Mouse (Mus musculus): ENCODE results near the gene Thap11. TPM values are rescaled to one million over a fixed set of nuclear protein-coding genes. Genes with fewer than 3 reads are reported as not detected.
A peak's percentile ranks its signal among the peaks of the same experiment; 100 is the strongest.

The Thap11 gene
- polyA plus RNA-seq, 1 experiment from 2014 or later = 56.3 TPM

- WGBS = 28% methylated on average over 8 of the region's 8 CpGs
- H3K9me3 ChIP-seq = no peaks in the 10 kb centered on the region
- H3K4me1 ChIP-seq (replicated peaks) = peaks cover 56% of the 10 kb centered on the region
- peak; percentile 12 for ATAC-seq (ENCODE audit: low FRiP score, low read depth)
- peak overlapping the region; percentile 57 for H3K4me3 ChIP-seq
- 0 out of 2 replicates have a peak overlapping the region, but pooled peaks have one; percentile 68 for H3K9ac ChIP-seq
- no peaks in the 10 kb centered on the region for H3K27me3 ChIP-seq
- peak overlapping the region; percentile 89 for H3K27ac ChIP-seq (replicated peaks)
- H3K36me3 ChIP-seq = peaks cover under 1% of the 10 kb centered on the region; the same call in 1 of the 2 replicates
- H3K4me2 ChIP-seq = peak overlapping the region; percentile 98
These were observed 629 bp upstream of the Thap11 start for GRCm38 (mm10) chr8:105854303-105854702.

- H3K27me3 ChIP-seq = no peaks in the 10 kb centered on the region
- H3K27ac ChIP-seq (replicated peaks) = peak overlapping the region; percentile 89
- ATAC-seq (ENCODE audit: low FRiP score, low read depth) = peak; percentile 16
- H3K9ac ChIP-seq = peak overlapping the region; percentile 68
- H3K36me3 ChIP-seq = no peaks in the 10 kb centered on the region
- H3K9me3 ChIP-seq = no peaks in the 10 kb centered on the region
- peaks cover 60% of the 10 kb centered on the region for H3K4me1 ChIP-seq (replicated peaks)
- H3K4me3 ChIP-seq = peak overlapping the region; percentile 57
- WGBS = under 1% methylated on average over 71 of the region's 71 CpGs
- H3K4me2 ChIP-seq = peak overlapping the region; percentile 98
These were observed 576 bp downstream of the Thap11 start for GRCm38 (mm10) chr8:105855248-105856167.

- Histone ChIP-seq H3K4me1 (replicated peaks) (peaks cover 56% of the 10 kb centered on the region), H3K27me3 (no peaks in the 10 kb centered on the region), H3K27ac (replicated peaks) (peak overlapping the region; percentile 89), H3K4me2 (peak overlapping the region; percentile 98), H3K9me3 (no peaks in the 10 kb centered on the region), H3K9ac (peak overlapping the region; percentile 68), H3K4me3 (peak overlapping the region; percentile 57), H3K36me3 (no peaks in the 10 kb centered on the region)
- no peak for ATAC-seq (ENCODE audit: low FRiP score, low read depth)
- 24% methylated on average over 15 of the region's 15 CpGs for WGBS
These were observed 1.4 kb downstream of the Thap11 start for GRCm38 (mm10) chr8:105856168-105856835.

GRCm38 (mm10) chr8:105858495-105858894, 3.6 kb downstream of the Thap11 start:
- peak overlapping the region; percentile 16; the same call in 1 of the 2 replicates for H3K4me2 ChIP-seq
- ATAC-seq (ENCODE audit: low FRiP score, low read depth) = no peak
- H3K9ac ChIP-seq = no peak overlapping the region
- H3K4me3 ChIP-seq = no peak overlapping the region
- no peak overlapping the region for H3K27ac ChIP-seq (replicated peaks)
- H3K4me1 ChIP-seq (replicated peaks) = peaks cover 67% of the 10 kb centered on the region
- WGBS = 83% methylated on average over 5 of the region's 5 CpGs
- no peaks in the 10 kb centered on the region for H3K9me3 ChIP-seq
- no peaks in the 10 kb centered on the region for H3K36me3 ChIP-seq
- no peaks in the 10 kb centered on the region for H3K27me3 ChIP-seq

- H3K9me3 ChIP-seq = no peaks in the 10 kb centered on the region
- H3K27me3 ChIP-seq = no peaks in the 10 kb centered on the region
- no peak for ATAC-seq (ENCODE audit: low FRiP score, low read depth)
- no peaks in the 10 kb centered on the region for H3K36me3 ChIP-seq
- H3K27ac ChIP-seq (replicated peaks) = no peak overlapping the region
- no peak overlapping the region for H3K4me3 ChIP-seq
- H3K9ac ChIP-seq = no peak overlapping the region
- peaks cover 68% of the 10 kb centered on the region for H3K4me1 ChIP-seq (replicated peaks)
- H3K4me2 ChIP-seq = no peak overlapping the region
- WGBS = 78% methylated on average over 5 of the region's 5 CpGs
These were observed 4.4 kb downstream of the Thap11 start for GRCm38 (mm10) chr8:105859314-105859713.

GRCm38 (mm10) chr8:105860143-105860981, 5.4 kb downstream of the Thap11 start, which contains the start of gene Nutf2:
Gene Nutf2 (plus strand): TSS chr8:105860580.
- H3K4me3 ChIP-seq = peak within 1 kb of the TSS; percentile 82
- WGBS = under 1% methylated on average over 59 of the region's 59 CpGs
- H3K27ac ChIP-seq (replicated peaks) = peak within 1 kb of the TSS; percentile 93
- H3K36me3 ChIP-seq = no peaks in the 10 kb centered on the region
- H3K9me3 ChIP-seq = no peaks in the 10 kb centered on the region
- H3K9ac ChIP-seq = peak within 1 kb of the TSS; percentile 89
- H3K4me1 ChIP-seq (replicated peaks) = peaks cover 67% of the 10 kb centered on the region
- ATAC-seq (ENCODE audit: low FRiP score, low read depth) = peak; percentile 97
- H3K4me2 ChIP-seq = peak within 1 kb of the TSS; percentile 79
- H3K27me3 ChIP-seq = no peaks in the 10 kb centered on the region

GRCm38 (mm10) chr8:105861951-105862350, 7.0 kb downstream of the Thap11 start:
- Histone ChIP-seq H3K4me3 (peak overlapping the region; percentile 82), H3K4me2 (peak overlapping the region; percentile 79)
- no peak for ATAC-seq (ENCODE audit: low FRiP score, low read depth)

GRCm38 (mm10) chr8:105866364-105867029, 11.6 kb downstream of the Thap11 start:
- no peak overlapping the region for H3K4me3 ChIP-seq
- H3K4me2 ChIP-seq = no peak overlapping the region
- no peaks in the 10 kb centered on the region for H3K27me3 ChIP-seq
- no peak overlapping the region for H3K9ac ChIP-seq
- no peaks in the 10 kb centered on the region for H3K9me3 ChIP-seq
- ATAC-seq (ENCODE audit: low FRiP score, low read depth) = no peak
- 88% methylated on average over 6 of the region's 6 CpGs for WGBS
- peaks cover 19% of the 10 kb centered on the region for H3K4me1 ChIP-seq (replicated peaks)
- no peak overlapping the region for H3K27ac ChIP-seq (replicated peaks)
- peaks cover 29% of the 10 kb centered on the region for H3K36me3 ChIP-seq

More at GRCm38 (mm10) chr8:105861951-105862350, 7.0 kb downstream of the Thap11 start:
- Histone ChIP-seq H3K4me1 (replicated peaks) (peaks cover 52% of the 10 kb centered on the region), H3K9ac (peak overlapping the region; percentile 89), H3K27ac (replicated peaks) (no peak overlapping the region), H3K27me3 (no peaks in the 10 kb centered on the region), H3K36me3 (peaks cover 8% of the 10 kb centered on the region; the same call in 1 of the 2 replicates), H3K9me3 (no peaks in the 10 kb centered on the region)
- whole genome bisulfite sequencing = 0% methylated on average over 1 of the region's 1 CpGs

- H3K27ac ChIP-seq (replicated peaks) = no peak overlapping the region
- H3K9ac ChIP-seq = no peak overlapping the region
- H3K4me2 ChIP-seq = no peak overlapping the region
- peaks cover 54% of the 10 kb centered on the region for H3K36me3 ChIP-seq
- H3K27me3 ChIP-seq = no peaks in the 10 kb centered on the region
- ATAC-seq (ENCODE audit: low FRiP score, low read depth) = no peak
- no peak overlapping the region for H3K4me3 ChIP-seq
- no peaks in the 10 kb centered on the region for H3K9me3 ChIP-seq
- H3K4me1 ChIP-seq (replicated peaks) = no peaks in the 10 kb centered on the region
- WGBS = 93% methylated on average over 6 of the region's 6 CpGs
These were observed 19.4 kb downstream of the Thap11 start for GRCm38 (mm10) chr8:105874301-105874700.

GRCm38 (mm10) chr8:105880754-105881520, 26.0 kb downstream of the Thap11 start, which contains the start of gene Edc4:
Gene Edc4 (plus strand): TSS chr8:105880881.
- Histone ChIP-seq H3K36me3 (peaks cover 47% of the 10 kb centered on the region), H3K27ac (replicated peaks) (peak within 1 kb of the TSS; percentile 68)
- ATAC-seq (ENCODE audit: low FRiP score, low read depth) = peak; percentile 78

More at GRCm38 (mm10) chr8:105880754-105881520, 26.0 kb downstream of the Thap11 start, which contains the start of gene Edc4:
- peak within 1 kb of the TSS; percentile 84 for H3K4me3 ChIP-seq
- H3K4me2 ChIP-seq = peak within 1 kb of the TSS; percentile 93
- peak within 1 kb of the TSS; percentile 88 for H3K9ac ChIP-seq
- no peaks in the 10 kb centered on the region for H3K27me3 ChIP-seq
- H3K9me3 ChIP-seq = no peaks in the 10 kb centered on the region
- 1% methylated on average over 45 of the region's 45 CpGs for WGBS
- peaks cover 29% of the 10 kb centered on the region for H3K4me1 ChIP-seq (replicated peaks)

Measured in hindbrain, embryonic 15.5 days (tissue).